Comparison of ENCODE assay signal across 18 mouse cellular contexts in the genomic region with DNA sequence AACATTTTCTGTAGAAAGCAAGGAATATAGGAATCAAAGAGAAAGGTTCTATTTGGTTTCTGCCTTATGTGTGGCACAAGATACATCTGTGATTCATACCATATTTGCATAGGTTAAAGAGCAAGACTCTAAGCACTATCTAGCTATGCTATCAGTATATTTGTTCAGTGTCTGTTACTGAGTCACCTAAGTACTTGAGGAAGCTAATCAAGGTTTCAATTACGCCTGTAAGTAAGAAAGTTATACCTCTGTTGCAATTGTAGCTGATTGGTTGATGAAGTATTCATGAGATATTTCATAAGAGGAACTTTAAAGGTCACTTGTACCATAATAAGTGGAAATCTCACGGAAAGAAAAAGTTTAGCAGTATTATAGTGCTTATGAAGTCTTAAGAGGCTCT.
DNase-seq lines count a peak whose midpoint lies in the region; ATAC-seq and TF ChIP-seq lines count a peak whose summit lies in the region.
"Had no signal": no experiment of that assay in that cellular context is flagged by ENCODE, and none has a peak within 500 bp of the region (broad histone marks: within the 10 kb centered on the region; RNA-seq: fewer than 3 reads in every experiment).

No protein-coding gene starts in this region.

- no peak overlapping the region for H3K27ac ChIP-seq in MEL (ENCODE audit: control insufficient read depth, low read depth, low read length)
- no peak overlapping the region for H3K27ac ChIP-seq in intestine, embryonic 16.5 days (ENCODE audit: low read length)
- no peak overlapping the region for H3K27ac ChIP-seq in stomach, embryonic 16.5 days (ENCODE audit: low read length)
- no peak overlapping the region for H3K27ac ChIP-seq in kidney, embryonic 16.5 days (ENCODE audit: low read length)
- H3K27ac ChIP-seq: embryonic facial prominence, embryonic 12.5 days; forebrain, embryonic 15.5 days; heart, embryonic 13.5 days had no signal

- peaks cover 0 to 5% of the 10 kb centered on the region in 2 experiments; a peak in 1 of 4 replicates for H3K36me3 ChIP-seq in MEL (ENCODE audit: control insufficient read depth in 1 of 2, insufficient read depth in 2 of 2, low read length in 2 of 2)
- no peaks in the 10 kb centered on the region for H3K36me3 ChIP-seq in intestine, embryonic 16.5 days (ENCODE audit: control insufficient read depth, insufficient read depth, low read length)
- H3K36me3 ChIP-seq in stomach, embryonic 16.5 days (ENCODE audit: control insufficient read depth, insufficient read depth, low read length), result no peaks in the 10 kb centered on the region
- H3K36me3 ChIP-seq in kidney, embryonic 16.5 days (ENCODE audit: insufficient read depth, low read length), result no peaks in the 10 kb centered on the region
- H3K36me3 ChIP-seq: embryonic facial prominence, embryonic 12.5 days; forebrain, embryonic 15.5 days; G1E; heart, embryonic 13.5 days had no signal

- no peaks in the 10 kb centered on the region for H3K9me3 ChIP-seq in MEL (replicated peaks; ENCODE audit: insufficient read depth, low read length)
- H3K9me3 ChIP-seq in intestine, embryonic 16.5 days (ENCODE audit: control insufficient read depth, low read length), result no peaks in the 10 kb centered on the region
- no peaks in the 10 kb centered on the region for H3K9me3 ChIP-seq in stomach, embryonic 16.5 days (replicated peaks; ENCODE audit: control insufficient read depth, low read length)
- H3K9me3 ChIP-seq in kidney, embryonic 16.5 days (ENCODE audit: low read length), result no peaks in the 10 kb centered on the region
- H3K9me3 ChIP-seq: embryonic facial prominence, embryonic 12.5 days; forebrain, embryonic 15.5 days; G1E; heart, embryonic 13.5 days had no signal

- no peak overlapping the region for H3K4me3 ChIP-seq in MEL (ENCODE audit: control insufficient read depth in 1 of 2, insufficient read depth in 1 of 2, low read depth in 2 of 2, low read length in 2 of 2)
- H3K4me3 ChIP-seq in intestine, embryonic 16.5 days (ENCODE audit: low read length), result no peak overlapping the region
- no peak overlapping the region for H3K4me3 ChIP-seq in stomach, embryonic 16.5 days (replicated peaks; ENCODE audit: low read length)
- H3K4me3 ChIP-seq in kidney, embryonic 16.5 days (ENCODE audit: low read length), result no peak overlapping the region
- H3K4me3 ChIP-seq: embryonic facial prominence, embryonic 12.5 days; forebrain, embryonic 15.5 days; heart, embryonic 13.5 days had no signal

- 63% methylated on average over 2 of the region's 2 CpGs for WGBS in intestine, embryonic 16.5 days
- 56% methylated on average over 2 of the region's 2 CpGs for WGBS in stomach, embryonic 16.5 days
- WGBS in kidney, embryonic 16.5 days, result 66% methylated on average over 2 of the region's 2 CpGs

- TF ChIP-seq POLR2A in MEL (IDR thresholded peaks at IDR 0.05; ENCODE audit: control insufficient read depth in 1 of 2, insufficient read depth in 1 of 2, low read depth in 1 of 2, low read length in 2 of 2, poor library complexity in 1 of 2), result no peak

- TF ChIP-seq EP300 in MEL (IDR thresholded peaks at IDR 0.05; ENCODE audit: low read depth in 1 of 2, low read length in 2 of 2), result peak in 1 of 2 experiments; percentile 29; a peak in 2 of 4 replicates

- no peaks in the 10 kb centered on the region for H3K4me1 ChIP-seq in MEL (ENCODE audit: control insufficient read depth in 1 of 2, insufficient read depth in 2 of 2, low read length in 2 of 2)
- H3K4me1 ChIP-seq in intestine, embryonic 16.5 days (ENCODE audit: control insufficient read depth, insufficient read depth, low read length), result no peaks in the 10 kb centered on the region
- H3K4me1 ChIP-seq in stomach, embryonic 16.5 days (ENCODE audit: control insufficient read depth, insufficient read depth, low read length), result no peaks in the 10 kb centered on the region
- no peaks in the 10 kb centered on the region for H3K4me1 ChIP-seq in kidney, embryonic 16.5 days (ENCODE audit: insufficient read depth, low read length)
- H3K4me1 ChIP-seq: embryonic facial prominence, embryonic 12.5 days; forebrain, embryonic 15.5 days; heart, embryonic 13.5 days had no signal

- H3K4me2 ChIP-seq in intestine, embryonic 16.5 days (ENCODE audit: low read depth, low read length), result no peak overlapping the region
- no peak overlapping the region for H3K4me2 ChIP-seq in stomach, embryonic 16.5 days (ENCODE audit: low read depth, low read length)
- no peak overlapping the region for H3K4me2 ChIP-seq in kidney, embryonic 16.5 days (replicated peaks; ENCODE audit: low read depth, low read length)
- H3K4me2 ChIP-seq: embryonic facial prominence, embryonic 12.5 days; forebrain, embryonic 15.5 days; heart, embryonic 13.5 days had no signal

- peak; percentile 99 for ATAC-seq in intestine, embryonic 16.5 days
- ATAC-seq in stomach, embryonic 16.5 days (ENCODE audit: insufficient read depth, low FRiP score), result peak; percentile 56; the same call in 1 of the 2 replicates
- no peak for ATAC-seq in kidney, embryonic 16.5 days (ENCODE audit: low FRiP score, low TSS enrichment)
- ATAC-seq: forebrain, embryonic 15.5 days had no signal

- TF ChIP-seq RAD21 in MEL (IDR thresholded peaks at IDR 0.05; ENCODE audit: low read depth, low read length), result no peak

- H3K27me3 ChIP-seq in MEL (ENCODE audit: control insufficient read depth in 1 of 2, insufficient read depth in 2 of 2, low read length in 2 of 2), result no peaks in the 10 kb centered on the region
- H3K27me3 ChIP-seq in intestine, embryonic 16.5 days (replicated peaks; ENCODE audit: control insufficient read depth, insufficient read depth, low read length), result no peaks in the 10 kb centered on the region
- no peaks in the 10 kb centered on the region for H3K27me3 ChIP-seq in stomach, embryonic 16.5 days (ENCODE audit: control insufficient read depth, insufficient read depth, low read length)
- no peaks in the 10 kb centered on the region for H3K27me3 ChIP-seq in kidney, embryonic 16.5 days (ENCODE audit: insufficient read depth, low read length)
- H3K27me3 ChIP-seq: embryonic facial prominence, embryonic 12.5 days; forebrain, embryonic 15.5 days; heart, embryonic 13.5 days had no signal

- TF ChIP-seq CTCF in MEL (IDR thresholded peaks at IDR 0.05 in 2 of 3, conservative IDR thresholded peaks at IDR 0.05 in 1 of 3; ENCODE audit: control insufficient read depth in 1 of 3, insufficient read depth in 1 of 3, low read depth in 2 of 3, low read length in 3 of 3, poor library complexity in 1 of 3, severe bottlenecking in 1 of 3), result no peak

- no peak overlapping the region for H3K9ac ChIP-seq in MEL (ENCODE audit: control insufficient read depth, low read depth, low read length, poor library complexity, severe bottlenecking)
- no peak overlapping the region for H3K9ac ChIP-seq in intestine, embryonic 16.5 days (ENCODE audit: low read depth, low read length)
- H3K9ac ChIP-seq in stomach, embryonic 16.5 days (ENCODE audit: low read length), result no peak overlapping the region
- H3K9ac ChIP-seq in kidney, embryonic 16.5 days (replicated peaks; ENCODE audit: low read length), result no peak overlapping the region
- H3K9ac ChIP-seq: embryonic facial prominence, embryonic 12.5 days; forebrain, embryonic 15.5 days; heart, embryonic 13.5 days had no signal

- peak; percentile 66 for DNase-seq in 416B (ENCODE audit: low read depth)
- peak; percentile 32 for DNase-seq in MEL (ENCODE audit: low read depth, low spot score)
- DNase-seq in thymus, adult 18-20 months, result no peak
- no peak for DNase-seq in retina, postnatal 1 day
- DNase-seq: adrenal gland, postnatal 14 days; cerebellum, adult 11-12 months; cerebellum, adult 9-10 months; cerebellum, postnatal 25 days; gastrocnemius, postnatal 36 days; heart, adult 11 months; heart, postnatal 36 days had no signal

- no peaks in the 10 kb centered on the region for H3K79me2 ChIP-seq in MEL (ENCODE audit: control insufficient read depth, insufficient read depth, low read length, poor library complexity)

TF ChIP-seq in MEL, 35 proteins besides CTCF, POLR2A, EP300 and RAD21:
- TF ChIP-seq GATA1 (IDR thresholded peaks at IDR 0.05; ENCODE audit: low read depth, low read length) (0 out of 2 replicates have a peak, but pooled peaks have one; percentile 30), JUND (IDR thresholded peaks at IDR 0.05; ENCODE audit: low read depth, low read length) (no peak)

Comparison
In these comparisons a context has a peak if more than half of its experiments do, and no peak if none do; other contexts are left out.
1. DNase-seq: peak in 416B (single experiment) and MEL (single experiment); none in thymus, adult 18-20 months (0 of 2) and retina, postnatal 1 day (single experiment).